Mouse (Mus musculus) ovary, adult 18-20 months (tissue): ENCODE data around the gene Satb1.

Experiments used
- DNase-seq: peaks from one replicate; pipeline ENCODE4 v3.0.0; 2022; ENCODE audit warnings: low spot score, mixed read lengths

Gene Satb1

DNA sequence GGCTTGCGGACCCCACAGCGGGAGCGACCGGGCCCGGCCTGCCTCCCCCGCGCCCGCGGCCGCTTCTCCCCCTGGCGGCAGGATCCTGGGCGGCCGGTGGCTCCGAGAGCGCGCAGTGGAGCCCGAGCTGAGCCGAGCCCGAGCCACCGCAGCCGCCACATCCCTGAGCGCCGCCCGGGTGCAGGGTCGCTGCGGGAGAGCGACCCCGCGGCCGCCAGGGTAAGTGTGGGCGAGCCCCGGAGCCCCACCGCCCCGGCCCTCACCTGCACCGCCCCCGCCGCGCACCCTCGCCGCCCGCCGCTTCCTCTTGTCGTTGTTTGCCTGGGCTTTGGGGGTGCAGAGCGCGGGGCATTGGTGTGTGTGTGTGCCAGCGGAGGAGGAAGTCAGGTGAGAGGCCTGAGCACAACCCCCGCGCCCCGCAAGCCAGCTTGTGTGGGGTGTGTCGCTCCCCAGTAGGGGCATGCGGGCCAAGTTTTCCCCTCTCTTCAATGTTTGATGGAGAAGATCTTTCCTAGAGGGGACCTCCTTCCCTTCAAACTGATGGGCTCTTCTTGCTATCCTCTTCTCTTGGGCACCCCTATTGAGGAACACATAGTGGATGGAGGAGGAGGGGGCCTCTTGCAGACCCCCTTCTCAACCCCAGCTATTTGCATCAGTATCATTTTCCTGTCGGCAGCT lies at the start of gene Satb1:
Gene Satb1 (minus strand): TSS at position 391 of the 678 bp plus-strand sequence.
- DNase-seq: peak; percentile 13

DNA sequence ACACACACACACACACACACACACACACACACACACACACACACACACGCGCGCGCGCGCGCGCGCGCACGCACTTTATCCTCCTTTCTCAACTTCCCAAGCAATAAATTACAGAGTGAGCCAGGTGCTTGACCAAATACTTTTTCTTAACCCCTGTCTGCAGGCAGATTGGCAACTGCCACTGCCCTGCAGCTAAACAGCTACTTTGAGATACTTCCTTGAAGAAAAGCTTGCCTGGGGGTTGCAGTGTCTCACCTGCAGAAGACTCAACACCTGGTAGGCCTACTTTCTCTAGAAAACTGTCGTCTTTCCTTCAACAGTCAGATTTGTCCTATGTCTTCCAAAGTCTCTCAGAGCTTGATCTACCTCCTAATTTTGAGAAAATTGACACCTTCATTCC lies 49.5 kb upstream of the Satb1 start:
- DNase-seq: no peak

GRCm38 (mm10) chr17:51880895-51881622 lies 48.0 kb upstream of the Satb1 start:
- no peak for DNase-seq

GRCm38 (mm10) chr17:51880221-51880620 lies 47.1 kb upstream of the Satb1 start:
- DNase-seq: no peak

GRCm38 (mm10) chr17:51879736-51880135 lies 46.6 kb upstream of the Satb1 start:
- DNase-seq: no peak

DNA sequence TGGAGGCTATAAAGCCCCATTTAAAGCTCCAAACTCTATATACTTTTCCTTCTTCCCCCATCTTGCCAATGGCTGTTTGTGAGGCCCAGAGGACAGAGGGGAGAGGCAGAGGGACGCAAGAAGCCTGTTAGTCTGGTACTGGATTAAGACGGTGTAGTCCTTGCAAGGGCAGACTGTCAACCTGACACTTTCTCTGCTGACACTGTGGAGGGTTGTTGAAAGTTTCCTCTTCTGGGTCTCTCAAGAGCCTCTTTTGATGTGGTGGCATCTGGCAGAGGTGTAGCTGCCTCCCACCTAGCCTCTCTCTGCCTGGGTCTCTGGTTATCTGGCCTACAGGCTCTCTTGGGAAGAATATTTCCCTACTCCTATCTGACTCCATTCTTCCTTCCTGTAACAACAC lies 46.1 kb upstream of the Satb1 start:
- DNase-seq: no peak

GRCm38 (mm10) chr17:51876471-51876870 lies 43.4 kb upstream of the Satb1 start:
- DNase-seq: no peak

GRCm38 (mm10) chr17:51857616-51858015 lies 24.5 kb upstream of the Satb1 start:
- no peak for DNase-seq

- no peak for DNase-seq
Observed at GRCm38 (mm10) chr17:51856332-51856731, 23.2 kb upstream of the Satb1 start.

GRCm38 (mm10) chr17:51855261-51855660 lies 22.2 kb upstream of the Satb1 start:
- DNase-seq: no peak

DNA sequence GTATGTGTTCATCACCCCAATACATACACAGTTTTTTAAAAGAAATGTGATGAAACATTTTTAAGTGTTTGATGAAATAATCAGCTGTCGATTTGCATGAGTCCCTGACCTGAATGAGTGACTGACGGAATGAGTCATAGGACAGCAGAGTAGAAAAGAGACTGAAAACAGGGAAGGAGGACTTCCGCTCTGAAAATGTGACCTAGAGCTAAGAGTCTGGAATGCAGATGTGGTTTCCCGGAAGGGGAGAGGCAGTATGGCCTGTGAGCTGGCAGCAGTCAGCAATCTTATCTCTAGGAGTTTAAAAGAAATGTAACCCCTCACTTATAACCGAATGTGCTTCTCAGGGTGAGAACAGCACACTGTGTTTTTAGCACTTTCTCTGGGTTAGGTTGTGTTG lies 20.9 kb upstream of the Satb1 start:
- no peak for DNase-seq

DNA sequence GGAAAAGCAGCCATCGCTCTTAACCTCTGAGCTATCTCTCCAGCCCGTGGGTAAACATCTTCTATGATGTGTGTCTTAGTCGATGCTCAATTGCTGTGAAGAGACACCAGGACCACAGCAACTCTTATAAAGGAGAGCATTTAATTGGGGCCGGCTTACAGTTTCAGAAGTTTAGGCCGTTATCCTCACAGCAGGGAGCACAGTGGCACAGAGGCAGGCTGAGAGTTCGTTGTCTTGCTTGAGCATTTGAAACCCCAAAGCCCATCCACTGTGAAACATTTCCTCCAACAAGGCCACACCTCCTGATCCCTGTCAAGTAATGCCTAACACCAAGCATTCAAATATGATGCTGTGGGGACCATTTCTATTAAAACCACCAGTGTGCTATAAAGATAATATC lies 7.5 kb upstream of the Satb1 start:
- DNase-seq: no peak

DNA sequence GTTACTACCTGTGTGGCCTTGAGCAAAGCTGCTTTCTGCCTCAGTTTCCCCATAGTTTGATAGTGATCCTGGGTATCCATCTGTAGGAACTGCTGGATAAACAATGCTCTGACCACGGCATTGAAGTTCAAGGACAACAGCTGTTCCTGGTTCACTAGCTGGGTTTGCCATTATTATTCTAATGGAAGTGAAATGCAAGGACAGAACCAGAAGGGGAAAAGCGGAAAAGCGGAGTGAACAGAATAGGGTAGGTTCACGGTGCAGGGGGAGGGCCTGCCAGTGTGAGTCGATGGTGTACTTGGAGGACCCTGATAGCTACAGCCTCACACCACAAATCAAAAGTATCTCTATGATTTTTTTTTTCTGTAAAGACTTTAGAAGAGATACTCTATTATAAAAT lies 6.4 kb upstream of the Satb1 start:
- no peak for DNase-seq

DNA sequence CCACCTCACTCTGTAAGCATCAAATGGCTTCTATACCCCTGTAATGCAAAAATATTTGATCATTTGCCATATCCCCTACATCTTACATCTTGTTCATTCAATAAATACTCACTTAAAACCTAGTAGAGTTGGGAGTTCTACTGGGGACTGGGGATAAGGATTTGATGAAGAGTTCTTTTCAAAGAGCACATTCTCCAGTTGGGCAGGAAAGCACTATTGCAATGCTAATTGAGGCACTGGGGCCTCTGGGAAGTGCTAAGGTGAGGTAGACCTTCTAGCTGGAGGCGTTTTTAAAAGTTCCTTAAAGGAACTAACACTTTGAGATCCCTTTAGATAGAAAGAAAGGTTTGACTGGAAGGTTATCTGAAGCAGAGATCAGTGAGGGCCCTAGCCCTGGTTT lies 3.8 kb upstream of the Satb1 start:
- DNase-seq: no peak

GRCm38 (mm10) chr17:51836243-51836642 lies 3.2 kb upstream of the Satb1 start:
- DNase-seq: no peak

- no peak for DNase-seq
Observed at GRCm38 (mm10) chr17:51833578-51834361, 680 bp upstream of the Satb1 start.

DNA sequence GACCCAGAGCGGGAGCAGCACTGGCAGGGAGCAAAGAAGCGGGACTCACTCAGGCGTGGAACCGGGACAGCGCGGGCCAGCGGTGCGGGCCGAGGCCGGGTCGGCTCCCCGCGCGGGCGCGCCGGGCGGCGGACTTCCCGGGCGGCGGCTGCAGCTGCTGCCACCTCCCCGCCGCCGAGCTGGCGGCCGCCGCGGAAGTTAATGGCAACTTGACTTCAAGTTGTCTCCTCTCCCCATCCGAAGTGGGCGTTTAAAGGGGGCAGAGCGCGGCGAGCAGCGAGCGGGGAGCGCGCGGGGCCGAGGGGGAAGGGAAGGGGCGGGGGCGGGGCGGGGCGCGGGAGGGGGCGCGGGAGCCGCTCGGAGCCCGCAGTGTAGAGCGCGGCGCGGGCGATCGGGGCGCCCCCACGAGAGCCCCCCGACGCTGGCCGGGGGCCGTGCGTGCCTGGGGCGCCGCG lies 642 bp downstream of the Satb1 start:
- peak; percentile 17 for DNase-seq

DNA sequence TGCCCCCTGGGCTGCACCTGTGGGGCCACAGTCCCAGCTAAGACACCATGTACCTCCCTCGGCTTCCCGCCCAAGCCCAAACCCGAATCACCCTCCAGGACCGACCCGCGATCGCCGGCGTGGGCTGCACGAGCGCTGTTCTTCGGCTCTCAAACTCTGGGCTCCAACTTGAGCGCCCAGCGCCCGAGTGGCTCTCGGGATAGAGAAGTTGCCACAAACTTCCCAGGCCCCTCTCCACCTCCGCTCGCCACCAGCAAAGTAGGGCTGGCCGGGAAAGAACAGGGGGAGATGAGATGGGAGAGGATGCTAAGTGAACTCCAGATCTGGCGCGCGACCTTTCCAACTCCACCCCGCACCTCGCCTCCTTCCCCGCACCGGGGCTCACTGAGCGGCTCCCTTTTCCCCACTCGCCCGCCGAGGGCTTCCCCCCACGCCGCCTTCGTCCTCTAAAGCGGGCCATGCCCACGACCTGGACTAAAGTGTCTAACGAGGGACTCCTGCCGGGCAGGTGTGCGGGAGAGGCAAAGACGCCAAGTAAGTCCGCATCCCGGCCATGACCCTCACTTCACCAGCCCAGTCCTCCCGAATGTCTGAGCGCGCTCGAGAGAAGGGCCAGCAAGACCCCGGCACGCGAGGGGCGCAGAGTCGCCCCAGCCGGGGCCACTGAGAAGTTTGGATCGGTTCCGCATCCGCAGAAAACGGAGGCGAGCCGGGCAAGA lies 1.2 kb downstream of the Satb1 start:
- no peak for DNase-seq

GRCm38 (mm10) chr17:51831121-51831701 lies 1.9 kb downstream of the Satb1 start:
- no peak for DNase-seq

- DNase-seq: no peak
Observed at GRCm38 (mm10) chr17:51829436-51829835, 3.7 kb downstream of the Satb1 start.

GRCm38 (mm10) chr17:51827922-51828410 lies 5.1 kb downstream of the Satb1 start:
- no peak for DNase-seq

DNA sequence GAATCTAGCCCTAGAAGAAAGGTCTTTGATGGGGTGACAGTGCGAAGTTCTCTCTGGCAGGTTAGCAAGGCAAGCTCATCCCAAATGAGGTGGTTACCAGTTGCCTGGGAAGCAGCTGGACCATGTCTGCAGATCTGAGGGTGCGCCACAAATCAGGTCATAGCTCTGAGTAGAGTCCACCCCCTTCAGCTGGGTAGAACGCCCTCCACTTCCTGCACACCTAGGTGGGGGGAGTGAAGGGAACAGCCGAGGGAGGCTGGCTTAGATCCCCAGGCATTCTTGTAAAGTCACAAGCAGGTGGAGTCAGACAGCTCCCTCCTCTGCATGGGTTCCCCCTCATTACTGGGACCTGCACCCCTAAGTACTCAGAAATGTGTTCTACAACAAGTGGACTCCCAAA lies 6.6 kb downstream of the Satb1 start:
- DNase-seq: no peak
